Mouse (Mus musculus) intestine, embryonic 15.5 days (tissue): ENCODE results near the gene Dppa3. TPM values are rescaled to one million over a fixed set of nuclear protein-coding genes. Genes with fewer than 3 reads are reported as not detected.

Experiments used
- ATAC-seq: fragments of 200-750 bp; cut with Nextera tagmentation; 2 replicates; pipeline ENCODE4 v1.8.0; 2017; ENCODE audit warnings: moderate TSS enrichment, moderate library complexity
- H3K27ac ChIP-seq: fragments of 300-500 bp; sonication (generic); 2 replicates; pipeline ENCODE4 v1.5.1; 2015; ENCODE audit warnings: mild to moderate bottlenecking, inconsistent platforms
- H3K27me3 ChIP-seq: fragments of 300-500 bp; sonication (generic); replicated peaks from 2 replicates; pipeline ENCODE4 v1.6.1; 2015; ENCODE audit warnings: inconsistent platforms
- H3K36me3 ChIP-seq: fragments of 300-500 bp; sonication (generic); 2 replicates; pipeline ENCODE4 v1.6.1; 2015; ENCODE audit warnings: inconsistent platforms
- H3K4me1 ChIP-seq: fragments of 300-500 bp; sonication (generic); replicated peaks from 2 replicates; pipeline ENCODE4 v1.6.1; 2015; ENCODE audit warnings: inconsistent platforms
- H3K4me2 ChIP-seq: fragments of 300-500 bp; sonication (generic); replicated peaks from 2 replicates; pipeline ENCODE4 v1.6.1; 2015; ENCODE audit warnings: mild to moderate bottlenecking, inconsistent platforms
- H3K4me3 ChIP-seq: fragments of 300-500 bp; sonication (generic); replicated peaks from 2 replicates; pipeline ENCODE4 v1.5.1; 2015; ENCODE audit warnings: inconsistent platforms
- H3K9ac ChIP-seq: fragments of 300-500 bp; sonication (generic); 2 replicates; pipeline ENCODE4 v1.6.1; 2015; ENCODE audit warnings: inconsistent platforms
- H3K9me3 ChIP-seq: fragments of 300-500 bp; sonication (generic); 2 replicates; pipeline ENCODE4 v1.6.1; 2016; ENCODE audit warnings: inconsistent platforms
- WGBS: fragments of 180-500 bp; shearing (Covaris S2); methylation state at CpG from one replicate; pipeline ENCODE4 v1.1.7; 2015; 5-methylcytosine and 5-hydroxymethylcytosine counted together
- polyA plus RNA-seq: library from polyadenylated mRNA; unstranded; fragments of >200 nt; fragmentation: Nextera tagmentation; extraction: Ambion mirVana; gene quantifications from 2 replicates; pipeline ENCODE4 v1.2.1, GENCODE M21; 2015

Gene Dppa3
- polyA plus RNA-seq, 1 experiment from 2014 or later, result not detected

- no peaks in the 10 kb centered on the region for H3K9me3 ChIP-seq
- no peaks in the 10 kb centered on the region for H3K27me3 ChIP-seq
- WGBS, result 74% methylated on average over 5 of the region's 5 CpGs
- H3K36me3 ChIP-seq, result no peaks in the 10 kb centered on the region
- H3K9ac ChIP-seq, result no peak overlapping the region
- peaks cover 1% of the 10 kb centered on the region; the same call in 1 of the 2 replicates for H3K4me1 ChIP-seq
- H3K4me3 ChIP-seq, result no peak overlapping the region
- no peak overlapping the region for H3K4me2 ChIP-seq
- ATAC-seq, result no peak
- no peak overlapping the region for H3K27ac ChIP-seq
These were observed 31.4 kb downstream of the Dppa3 start for GRCm38 (mm10) chr6:122657630-122658029.

GRCm38 (mm10) chr6:122659567-122659966, 33.4 kb downstream of the Dppa3 start:
- Histone ChIP-seq H3K36me3 (no peaks in the 10 kb centered on the region), H3K9me3 (no peaks in the 10 kb centered on the region), H3K4me3 (no peak overlapping the region), H3K4me1 (peaks cover 13% of the 10 kb centered on the region; the same call in 1 of the 2 replicates), H3K27ac (no peak overlapping the region), H3K9ac (no peak overlapping the region), H3K4me2 (no peak overlapping the region), H3K27me3 (no peaks in the 10 kb centered on the region)
- WGBS, result 15% methylated on average over 7 of the region's 7 CpGs
- no peak for ATAC-seq

GRCm38 (mm10) chr6:122660601-122661379, 34.6 kb downstream of the Dppa3 start:
- Histone ChIP-seq H3K4me3 (no peak overlapping the region), H3K9ac (no peak overlapping the region), H3K27me3 (no peaks in the 10 kb centered on the region), H3K36me3 (no peaks in the 10 kb centered on the region), H3K9me3 (no peaks in the 10 kb centered on the region), H3K4me1 (peaks cover 13% of the 10 kb centered on the region; the same call in 1 of the 2 replicates), H3K27ac (no peak overlapping the region), H3K4me2 (no peak overlapping the region)
- ATAC-seq, result no peak
- WGBS, result 39% methylated on average over 8 of the region's 8 CpGs

- H3K36me3 ChIP-seq, result no peaks in the 10 kb centered on the region
- no peaks in the 10 kb centered on the region for H3K9me3 ChIP-seq
- H3K27ac ChIP-seq, result no peak overlapping the region
- peaks cover 13% of the 10 kb centered on the region; the same call in 1 of the 2 replicates for H3K4me1 ChIP-seq
- 26% methylated on average over 22 of the region's 22 CpGs for WGBS
- no peaks in the 10 kb centered on the region for H3K27me3 ChIP-seq
- H3K9ac ChIP-seq, result no peak overlapping the region
- 0 out of 2 replicates have a peak overlapping the region, but pooled peaks have one; percentile 10 for H3K4me2 ChIP-seq
- ATAC-seq, result peak; percentile 74
- no peak overlapping the region for H3K4me3 ChIP-seq
These were observed 36.5 kb downstream of the Dppa3 start for GRCm38 (mm10) chr6:122662551-122663264.

- H3K9me3 ChIP-seq, result no peaks in the 10 kb centered on the region
- 34% methylated on average over 14 of the region's 14 CpGs for WGBS
- no peak overlapping the region for H3K4me2 ChIP-seq
- ATAC-seq, result peak; percentile 24; the same call in 1 of the 2 replicates
- H3K27me3 ChIP-seq, result no peaks in the 10 kb centered on the region
- H3K27ac ChIP-seq, result no peak overlapping the region
- no peaks in the 10 kb centered on the region for H3K36me3 ChIP-seq
- no peak overlapping the region for H3K9ac ChIP-seq
- H3K4me1 ChIP-seq, result peaks cover 13% of the 10 kb centered on the region; the same call in 1 of the 2 replicates
- H3K4me3 ChIP-seq, result no peak overlapping the region
These were observed 37.5 kb downstream of the Dppa3 start for GRCm38 (mm10) chr6:122663596-122664206.

- Histone ChIP-seq H3K9ac (no peak overlapping the region), H3K4me1 (peaks cover 13% of the 10 kb centered on the region; the same call in 1 of the 2 replicates), H3K27ac (no peak overlapping the region), H3K4me3 (no peak overlapping the region), H3K4me2 (no peak overlapping the region), H3K27me3 (no peaks in the 10 kb centered on the region), H3K36me3 (no peaks in the 10 kb centered on the region), H3K9me3 (no peaks in the 10 kb centered on the region)
- no peak for ATAC-seq
- 36% methylated on average over 7 of the region's 7 CpGs for WGBS
These were observed 39.7 kb downstream of the Dppa3 start for GRCm38 (mm10) chr6:122665866-122666265.

GRCm38 (mm10) chr6:122667715-122668114, 41.5 kb downstream of the Dppa3 start:
- Histone ChIP-seq H3K4me3 (no peak overlapping the region), H3K4me1 (peaks cover 11% of the 10 kb centered on the region; the same call in 1 of the 2 replicates), H3K4me2 (no peak overlapping the region), H3K9ac (no peak overlapping the region), H3K36me3 (no peaks in the 10 kb centered on the region), H3K27me3 (no peaks in the 10 kb centered on the region), H3K9me3 (no peaks in the 10 kb centered on the region), H3K27ac (no peak overlapping the region)
- WGBS, result 78% methylated on average over 5 of the region's 5 CpGs
- no peak for ATAC-seq

- H3K4me1 ChIP-seq, result 0 out of 2 replicates have a peak, but pooled peaks cover 2% of the 10 kb centered on the region
- WGBS, result 70% methylated on average over 5 of the region's 5 CpGs
- no peak overlapping the region for H3K4me3 ChIP-seq
- no peaks in the 10 kb centered on the region for H3K36me3 ChIP-seq
- no peaks in the 10 kb centered on the region for H3K9me3 ChIP-seq
- H3K27ac ChIP-seq, result no peak overlapping the region
- no peak for ATAC-seq
- H3K4me2 ChIP-seq, result no peak overlapping the region
- H3K27me3 ChIP-seq, result no peaks in the 10 kb centered on the region
- no peak overlapping the region for H3K9ac ChIP-seq
These were observed 42.6 kb downstream of the Dppa3 start for GRCm38 (mm10) chr6:122668823-122669222.

- Histone ChIP-seq H3K9ac (0 out of 2 replicates have a peak overlapping the region, but pooled peaks have one; percentile 26), H3K4me3 (peak overlapping the region; percentile 31), H3K27me3 (no peaks in the 10 kb centered on the region), H3K4me2 (peak overlapping the region; percentile 61), H3K9me3 (no peaks in the 10 kb centered on the region), H3K4me1 (no peaks in the 10 kb centered on the region), H3K36me3 (no peaks in the 10 kb centered on the region), H3K27ac (no peak overlapping the region)
- ATAC-seq, result peak; percentile 87
- WGBS, result 7% methylated on average over 19 of the region's 19 CpGs
These were observed 43.4 kb downstream of the Dppa3 start for GRCm38 (mm10) chr6:122669406-122670200.

- WGBS, result 34% methylated on average over 10 of the region's 10 CpGs
- peak overlapping the region; percentile 61 for H3K4me2 ChIP-seq
- H3K27me3 ChIP-seq, result no peaks in the 10 kb centered on the region
These were observed 44.0 kb downstream of the Dppa3 start for GRCm38 (mm10) chr6:122670201-122670551.

GRCm38 (mm10) chr6:122670841-122671240, 44.6 kb downstream of the Dppa3 start:
- Histone ChIP-seq H3K9me3 (no peaks in the 10 kb centered on the region), H3K36me3 (no peaks in the 10 kb centered on the region), H3K4me3 (no peak overlapping the region), H3K9ac (no peak overlapping the region), H3K4me2 (no peak overlapping the region), H3K27me3 (no peaks in the 10 kb centered on the region), H3K27ac (no peak overlapping the region), H3K4me1 (no peaks in the 10 kb centered on the region)
- ATAC-seq, result no peak
- 88% methylated on average over 4 of the region's 4 CpGs for WGBS

More at GRCm38 (mm10) chr6:122670201-122670551, 44.0 kb downstream of the Dppa3 start:
- H3K36me3 ChIP-seq, result no peaks in the 10 kb centered on the region
- H3K9ac ChIP-seq, result no peak overlapping the region
- H3K27ac ChIP-seq, result no peak overlapping the region
- H3K4me1 ChIP-seq, result no peaks in the 10 kb centered on the region
- H3K9me3 ChIP-seq, result no peaks in the 10 kb centered on the region
- H3K4me3 ChIP-seq, result 0 out of 2 replicates have a peak overlapping the region, but pooled peaks have one; percentile 31
- ATAC-seq, result no peak
